Mouse (Mus musculus) CH12.LX (cell line): ENCODE measurements around the gene Mrpl2. TPM values are rescaled to one million over a fixed set of nuclear protein-coding genes. Genes with fewer than 3 reads are reported as not detected.
A peak's percentile ranks its signal among the peaks of the same experiment; 100 is the strongest.

Experiments used
- DNase-seq: peaks from one replicate; pipeline ENCODE4 v3.0.0-alpha.2; 2013; ENCODE audit errors: extremely low read depth
- H3K27ac ChIP-seq: 2 replicates; pipeline ENCODE4 v1.5.1; 2012; ENCODE audit warnings: low read depth, mild to moderate bottlenecking, control low read depth, moderate library complexity; ENCODE audit not compliant: insufficient read depth
- H3K27me3 ChIP-seq: replicated peaks from 2 replicates; pipeline ENCODE3; 2012; ENCODE audit warnings: inconsistent platforms
- H3K36me3 ChIP-seq, 2 experiments: replicated peaks in 1 of 2; 2 replicates each; pipeline versions ENCODE3 to v1.6.1; 2012; ENCODE audit warnings: inconsistent platforms in 1 of 2, low read length in 1 of 2, mild to moderate bottlenecking in 1 of 2, mixed read lengths in 1 of 2, moderate library complexity in 1 of 2; ENCODE audit not compliant: control insufficient read depth in 1 of 2, insufficient read depth in 1 of 2
- H3K4me1 ChIP-seq, 2 experiments: 2 replicates each; pipeline ENCODE4 v1.6.1; 2012; ENCODE audit warnings: inconsistent platforms in 1 of 2, moderate library complexity in 1 of 2; ENCODE audit not compliant: insufficient read depth in 2 of 2, control insufficient read depth in 1 of 2
- H3K4me2 ChIP-seq: 2 replicates; pipeline ENCODE4 v1.6.1; 2012; ENCODE audit warnings: low read depth, mild to moderate bottlenecking, control low read depth; ENCODE audit not compliant: poor library complexity, insufficient read depth, severe bottlenecking
- H3K4me3 ChIP-seq, 3 experiments: fragments of 150-350 bp in 1 of 3; sonication (generic) in 1 of 3; replicated peaks in 1 of 3; 2 replicates each; pipeline versions ENCODE3 to v1.5.1; 2011 to 2012; ENCODE audit warnings: low read depth in 2 of 3, low read length in 2 of 3, mild to moderate bottlenecking in 2 of 3, moderate library complexity in 2 of 3, control low read depth in 1 of 3, improper control_type of control experiment in 1 of 3, inconsistent platforms in 1 of 3, mixed read lengths in 1 of 3; ENCODE audit not compliant: poor library complexity in 1 of 3
- H3K79me2 ChIP-seq: replicated peaks from 2 replicates; pipeline ENCODE4 v1.6.1; 2012; ENCODE audit warnings: mild to moderate bottlenecking, moderate library complexity; ENCODE audit not compliant: control insufficient read depth, poor library complexity, insufficient read depth, severe bottlenecking; ENCODE audit errors: extremely low read depth
- H3K9ac ChIP-seq: 2 replicates; pipeline ENCODE4 v1.6.1; 2012; ENCODE audit warnings: low read depth, mild to moderate bottlenecking, control low read depth, moderate library complexity; ENCODE audit not compliant: insufficient read depth
- H3K9me3 ChIP-seq: replicated peaks from 2 replicates; pipeline ENCODE3; 2012; ENCODE audit warnings: low read length, inconsistent platforms, mixed read lengths
- BHLHE40 ChIP-seq: IDR thresholded peaks from 2 replicates; pipeline ENCODE4 v1.6.1; 2011; ENCODE audit warnings: mild to moderate bottlenecking, low read depth, low read length, improper control_type of control experiment
- CHD1 ChIP-seq: IDR thresholded peaks from 2 replicates; pipeline ENCODE4 v1.6.1; 2012; ENCODE audit warnings: low read depth, low read length, improper control_type of control experiment, inconsistent platforms
- CHD2 ChIP-seq: IDR thresholded peaks from 2 replicates; pipeline ENCODE4 v1.6.1; 2011; ENCODE audit warnings: low read length, improper control_type of control experiment
- ELF1 ChIP-seq: IDR thresholded peaks from 2 replicates; pipeline ENCODE4 v1.6.1; 2014; ENCODE audit warnings: low read depth, mild to moderate bottlenecking, inconsistent platforms, low read length, improper control_type of control experiment
- ETS1 ChIP-seq: conservative IDR thresholded peaks from 2 replicates; pipeline ENCODE4 v1.6.1; 2012; ENCODE audit warnings: low read depth, mild to moderate bottlenecking, inconsistent platforms, low read length, improper control_type of control experiment, moderate library complexity
- GABPA ChIP-seq: IDR thresholded peaks from 2 replicates; pipeline ENCODE4 v1.6.1; 2012; ENCODE audit warnings: low read depth, low read length, improper control_type of control experiment, inconsistent platforms; ENCODE audit not compliant: insufficient replicate concordance
- HCFC1 ChIP-seq: IDR thresholded peaks from 2 replicates; pipeline ENCODE4 v1.6.1; 2012; ENCODE audit warnings: low read depth, mild to moderate bottlenecking, inconsistent platforms, low read length, improper control_type of control experiment
- IRF4 ChIP-seq: IDR thresholded peaks from 2 replicates; pipeline ENCODE4 v1.6.1; 2014; ENCODE audit warnings: low read depth, mild to moderate bottlenecking, inconsistent platforms, low read length, improper control_type of control experiment
- MAFK ChIP-seq: IDR thresholded peaks from 2 replicates; pipeline ENCODE4 v1.6.1; 2011; ENCODE audit warnings: low read length, improper control_type of control experiment; ENCODE audit not compliant: insufficient replicate concordance
- MAX ChIP-seq: IDR thresholded peaks from 2 replicates; pipeline ENCODE4 v1.6.1; 2011; ENCODE audit warnings: low read length, improper control_type of control experiment
- MAZ ChIP-seq: IDR thresholded peaks from 2 replicates; pipeline ENCODE4 v1.6.1; 2012; ENCODE audit warnings: low read depth, mild to moderate bottlenecking, inconsistent platforms, low read length, improper control_type of control experiment, moderate library complexity
- MEF2A ChIP-seq: IDR thresholded peaks from 2 replicates; pipeline ENCODE4 v1.6.1; 2014; ENCODE audit warnings: low read depth, mild to moderate bottlenecking, inconsistent platforms, low read length, improper control_type of control experiment, borderline replicate concordance
- NELFE ChIP-seq: IDR thresholded peaks from 2 replicates; pipeline ENCODE4 v1.6.1; 2011; ENCODE audit warnings: low read depth, low read length, improper control_type of control experiment
- NRF1 ChIP-seq: IDR thresholded peaks from 2 replicates; pipeline ENCODE4 v1.6.1; 2014; ENCODE audit warnings: low read depth, mild to moderate bottlenecking, inconsistent platforms, low read length, improper control_type of control experiment, moderate library complexity
- SIN3A ChIP-seq: IDR thresholded peaks from 2 replicates; pipeline ENCODE4 v1.6.1; 2012; ENCODE audit warnings: low read length, improper control_type of control experiment, inconsistent platforms
- SMC3 ChIP-seq: IDR thresholded peaks from 2 replicates; pipeline ENCODE4 v1.6.1; 2011; ENCODE audit warnings: low read depth, low read length, improper control_type of control experiment
- TBP ChIP-seq: conservative IDR thresholded peaks from 2 replicates; pipeline ENCODE4 v1.6.1; 2011; ENCODE audit warnings: low read depth, low read length, improper control_type of control experiment
- TCF12 ChIP-seq: IDR thresholded peaks from 2 replicates; pipeline ENCODE4 v1.6.1; 2014; ENCODE audit warnings: low read depth, mild to moderate bottlenecking, inconsistent platforms, low read length, improper control_type of control experiment
- UBTF ChIP-seq: IDR thresholded peaks from 2 replicates; pipeline ENCODE4 v1.6.1; 2012; ENCODE audit warnings: low read depth, mild to moderate bottlenecking, inconsistent platforms, low read length, improper control_type of control experiment, moderate library complexity
- USF2 ChIP-seq: conservative IDR thresholded peaks from 2 replicates; pipeline ENCODE4 v1.6.1; 2011; ENCODE audit warnings: low read depth, low read length, improper control_type of control experiment
- ZC3H11A ChIP-seq: IDR thresholded peaks from 2 replicates; pipeline ENCODE4 v1.6.1; 2012; ENCODE audit warnings: low read depth, mild to moderate bottlenecking, inconsistent platforms, low read length, improper control_type of control experiment
- ZMIZ1 ChIP-seq: IDR thresholded peaks from 2 replicates; pipeline ENCODE4 v1.6.1; 2012; ENCODE audit warnings: low read depth, mild to moderate bottlenecking, inconsistent platforms, low read length, improper control_type of control experiment
- dilution Hi-C: fragments of 300-500 bp; cut with MboI; formaldehyde crosslinking; loops from 2 replicates; pipeline ENCODE4 v1.14.3; 2020; ENCODE audit warnings: low sequenced_read_pairs; ENCODE audit not compliant: extremely low pct_unique_long_range_greater_than_20kb, extremely low pct_ligation_motif_present
- in situ Hi-C: fragments of 300-500 bp; cut with MboI; formaldehyde crosslinking; loops from 3 replicates; pipeline ENCODE4 v1.14.3; 2019; ENCODE audit warnings: low sequenced_read_pairs, low pct_ligation_motif_present, low pct_unique_long_range_greater_than_20kb, mixed read lengths
- polyA plus RNA-seq: library from polyadenylated mRNA; unstranded; fragments of >175 nt; gene quantifications from 2 replicates; pipeline ENCODE4 v1.2.1, GENCODE M21; 2012; ENCODE audit warnings: low read depth; ENCODE audit not compliant: insufficient read length
- total RNA-seq, 2 experiments: library from RNA; depleted of rRNA; stranded (reverse); fragments of 300-350 nt in 1 of 2; fragments of >200 nt in 1 of 2; gene quantifications; 2 replicates each; pipeline ENCODE4 v1.2.3; 2012 to 2014

Mrpl2 gene
- total and polyA plus RNA-seq, 3 experiments, result 130 to 238 (median 158) TPM

- peaks cover 26 to 40% of the 10 kb centered on the region in 2 experiments for H3K4me1 ChIP-seq
- H3K9ac ChIP-seq, result no peak overlapping the region
- TF ChIP-seq TCF12, result no peak
- no peak for TF ChIP-seq NRF1
- no peak for TF ChIP-seq UBTF
- no peak for TF ChIP-seq GABPA
- no peak for TF ChIP-seq HCFC1
- no peak for TF ChIP-seq MAZ
- TF ChIP-seq MAX, result no peak
- TF ChIP-seq TBP, result no peak
- TF ChIP-seq MEF2A, result no peak
- no peak for TF ChIP-seq CHD2
- no peak for TF ChIP-seq CHD1
- no peak for TF ChIP-seq USF2
- no peak for TF ChIP-seq SMC3
- no peak overlapping the region for H3K4me3 ChIP-seq
- in situ Hi-C loops, result no loop called here
- dilution Hi-C loops, result no loop called here
- H3K27me3 ChIP-seq, result no peaks in the 10 kb centered on the region
- H3K9me3 ChIP-seq, result no peaks in the 10 kb centered on the region
- no peak for DNase-seq
- H3K36me3 ChIP-seq, result peaks cover 0 to 9% of the 10 kb centered on the region in 2 experiments
- no peak overlapping the region for H3K4me2 ChIP-seq
- H3K27ac ChIP-seq, result no peak overlapping the region
- no peaks in the 10 kb centered on the region for H3K79me2 ChIP-seq
Observed at GRCm38 (mm10) chr17:46627409-46627808, 18.6 kb upstream of the Mrpl2 start.

GRCm38 (mm10) chr17:46628471-46628790 is 17.6 kb upstream of the Mrpl2 start:
- H3K4me1 ChIP-seq, result peaks cover 16 to 30% of the 10 kb centered on the region in 2 experiments
- TF ChIP-seq BHLHE40 (no peak), MAFK (no peak), ZC3H11A (no peak), IRF4 (no peak), SIN3A (no peak), NRF1 (no peak), TBP (no peak), MEF2A (no peak), MAX (no peak), ZMIZ1 (no peak), ETS1 (no peak), SMC3 (no peak), ELF1 (no peak), NELFE (no peak)
- TF ChIP-seq, all 38 proteins: peak for 0
- no peaks in the 10 kb centered on the region for H3K27me3 ChIP-seq
- H3K4me3 ChIP-seq, result peak overlapping the region in 1 of 3 experiments; percentile 56
- H3K27ac ChIP-seq, result no peak overlapping the region
- 0 out of 2 replicates have a peak overlapping the region, but pooled peaks have one; percentile 66 for H3K4me2 ChIP-seq
- in situ Hi-C loops (no loop called here), dilution Hi-C loops (no loop called here)
- no peak overlapping the region for H3K9ac ChIP-seq
- H3K36me3 ChIP-seq, result peaks cover 0 to 20% of the 10 kb centered on the region in 2 experiments
- no peak for DNase-seq
- no peaks in the 10 kb centered on the region for H3K9me3 ChIP-seq
- no peaks in the 10 kb centered on the region for H3K79me2 ChIP-seq
